Mouse (Mus musculus): Measurements from ENCODE around the gene Olfr694.
"Not testable (repeated sequence)": the region's sequence is repeated elsewhere in the genome, so short reads cannot be mapped to it uniquely, and the experiment has no call there.

The Olfr694 gene

DNA sequence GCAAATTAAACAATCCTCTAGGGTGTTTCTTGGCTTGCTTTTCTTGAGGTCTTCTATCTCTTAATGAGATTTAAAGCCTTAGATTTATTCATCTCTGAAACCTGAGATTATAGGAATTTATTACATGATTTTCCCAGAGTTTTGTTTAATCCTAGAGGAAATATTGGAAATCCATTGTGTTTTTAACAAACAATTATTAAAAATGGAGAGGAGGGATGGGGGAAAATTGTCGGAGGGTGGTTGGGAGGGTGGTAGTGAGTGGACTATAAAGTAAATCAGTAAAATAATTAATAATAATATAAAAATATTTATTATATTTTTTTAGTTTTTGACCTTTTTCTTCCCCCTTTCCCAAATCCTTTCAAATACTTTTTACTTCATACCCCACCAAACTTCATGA lies at the start of gene Olfr694:
Gene Olfr694 (minus strand): TSS at position 101 of the 400 bp plus-strand sequence.
- no peak for DNase-seq (ENCODE audit: low spot score in 2 of 2)

DNA sequence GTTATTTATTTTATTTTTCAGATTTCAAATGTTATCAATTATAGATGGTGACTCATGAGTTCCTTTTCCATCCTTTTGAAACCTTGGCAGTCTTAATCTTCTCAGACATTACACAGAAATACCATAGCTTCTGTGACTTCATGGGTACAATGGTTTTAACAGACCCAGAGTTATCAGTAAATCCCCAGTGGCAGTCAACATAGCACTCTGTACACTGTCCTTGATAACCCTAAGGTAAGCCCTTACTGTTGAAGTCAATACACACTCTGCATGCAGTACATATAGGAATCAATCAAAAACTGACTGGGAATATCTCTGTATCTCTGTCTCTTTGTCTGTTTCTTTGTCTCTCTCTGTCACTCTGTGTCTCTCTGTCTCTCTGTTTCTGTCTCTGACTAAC lies 45.4 kb upstream of the Olfr694 start:
- DNase-seq (ENCODE audit: low spot score in 2 of 2): no peak

DNA sequence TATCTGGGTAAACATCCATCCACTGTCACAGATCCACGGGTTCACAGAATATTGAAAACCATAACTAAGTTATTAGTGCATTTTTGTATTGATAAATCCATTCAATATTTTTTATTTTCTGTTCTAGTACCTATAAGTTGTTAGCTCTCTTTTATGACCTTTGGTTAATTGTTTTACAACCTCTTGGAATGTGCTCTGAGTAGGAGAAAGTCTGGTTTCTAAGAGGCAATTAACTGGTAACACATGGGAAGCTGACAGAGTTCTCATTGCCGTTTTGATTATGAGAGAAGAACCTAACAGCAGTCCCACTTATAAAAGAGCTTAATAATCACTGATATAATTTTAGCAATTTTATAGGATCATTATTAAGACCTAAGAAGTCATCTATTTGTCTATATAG lies 42.1 kb upstream of the Olfr694 start:
- no peak for DNase-seq (ENCODE audit: low spot score in 2 of 2)

DNA sequence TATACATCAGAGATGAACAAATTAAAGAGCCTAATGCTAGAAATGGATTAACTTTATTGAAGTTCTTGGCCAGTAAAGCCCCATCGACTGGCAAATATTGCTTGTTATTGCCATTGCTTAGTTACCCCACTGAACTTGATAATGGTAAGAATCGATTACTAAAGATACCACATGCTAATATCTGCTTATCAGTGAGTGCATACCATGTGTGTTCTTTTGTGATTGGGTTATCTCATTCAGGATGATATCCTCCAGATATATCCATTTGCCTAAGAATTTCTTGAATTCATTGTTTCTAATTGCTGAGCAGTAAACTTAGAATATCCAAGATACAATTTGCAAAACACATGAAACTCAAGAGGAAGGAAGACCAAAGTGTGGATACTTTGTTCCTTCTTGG lies 34.0 kb upstream of the Olfr694 start:
- DNase-seq (ENCODE audit: low spot score in 2 of 2): not testable (repeated sequence)

DNA sequence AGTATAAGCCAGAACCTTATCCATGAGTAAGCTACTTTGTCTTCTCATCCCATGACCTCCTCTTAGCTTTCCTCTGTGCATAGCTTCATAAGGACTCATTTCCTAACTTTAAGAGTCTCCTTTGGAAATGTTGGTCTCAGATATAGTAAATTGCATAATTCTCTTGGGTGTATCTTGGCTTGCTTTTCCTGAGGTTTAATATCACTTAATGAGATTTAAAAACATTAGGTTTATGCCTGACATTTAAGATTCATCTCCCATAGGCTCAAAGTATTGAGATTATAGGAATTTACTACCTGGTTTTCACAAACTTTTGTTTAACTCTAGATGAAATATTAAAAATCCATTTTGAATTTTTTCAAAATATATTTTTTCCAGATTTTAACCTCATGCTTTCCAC lies 24.7 kb upstream of the Olfr694 start, which contains the start of gene Olfr695:
Gene Olfr695 (minus strand): TSS at position 101 of the 400 bp plus-strand sequence.
- no peak for DNase-seq (ENCODE audit: low spot score in 2 of 2)

DNA sequence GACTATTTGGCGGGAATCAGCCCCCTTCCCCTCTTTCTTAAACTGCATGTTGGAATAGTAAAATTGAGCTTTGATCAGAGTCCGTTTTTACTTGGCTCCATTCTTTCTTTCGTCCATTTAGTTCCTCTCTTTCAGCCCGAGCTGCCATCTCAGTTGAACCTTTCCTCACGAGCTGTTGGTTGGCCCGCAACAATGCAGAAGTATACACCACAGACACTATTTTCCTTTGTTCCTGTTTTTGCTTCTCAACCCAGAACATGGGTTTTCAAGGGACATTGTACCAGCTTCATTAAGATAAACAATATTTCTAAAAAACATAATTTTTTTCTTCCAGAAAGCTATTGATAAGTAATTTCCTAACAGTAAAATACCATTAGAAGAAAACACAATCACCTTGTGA lies 19.8 kb upstream of the Olfr694 start:
- no peak for DNase-seq (ENCODE audit: low spot score in 2 of 2)

DNA sequence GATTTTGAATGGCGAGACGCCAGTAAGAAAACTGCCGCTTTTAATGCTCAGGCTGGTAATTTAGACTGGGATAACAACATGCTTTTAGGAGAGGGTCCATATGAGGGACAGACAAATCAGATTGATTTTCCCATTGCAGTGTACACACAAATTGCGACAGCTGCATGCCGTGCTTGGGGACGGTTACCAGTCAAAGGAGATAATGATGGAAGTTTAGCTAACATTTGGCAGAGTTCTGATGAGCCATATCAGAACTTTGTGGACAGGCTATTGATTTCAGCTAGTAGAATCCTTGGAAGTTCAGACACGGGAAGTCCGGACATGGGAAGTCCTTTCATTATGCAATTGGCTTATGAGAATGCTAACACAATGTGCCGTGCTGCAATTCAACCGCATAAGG lies 16.1 kb upstream of the Olfr694 start:
- DNase-seq (ENCODE audit: low spot score in 2 of 2): not testable (repeated sequence)

DNA sequence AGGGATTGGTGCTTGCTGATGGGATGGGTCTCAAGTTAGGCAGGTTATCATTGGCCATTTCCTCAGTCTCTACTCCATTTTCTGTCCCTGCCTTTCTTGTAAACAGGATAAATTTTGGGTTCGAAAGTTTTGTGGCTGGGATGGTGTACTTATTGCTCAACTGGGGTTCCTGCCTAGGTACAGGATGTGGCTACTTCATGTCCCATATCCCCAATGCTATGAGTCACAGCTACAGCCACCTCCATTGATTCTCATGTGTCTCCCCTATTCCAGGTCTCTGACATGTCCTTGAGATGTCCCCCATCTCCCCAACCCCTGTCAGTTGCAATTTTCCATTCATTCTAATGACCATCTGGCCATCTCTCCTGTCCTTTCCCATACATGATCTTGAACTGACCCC lies 5.3 kb upstream of the Olfr694 start:
- no peak for DNase-seq (ENCODE audit: low spot score in 2 of 2)

DNA sequence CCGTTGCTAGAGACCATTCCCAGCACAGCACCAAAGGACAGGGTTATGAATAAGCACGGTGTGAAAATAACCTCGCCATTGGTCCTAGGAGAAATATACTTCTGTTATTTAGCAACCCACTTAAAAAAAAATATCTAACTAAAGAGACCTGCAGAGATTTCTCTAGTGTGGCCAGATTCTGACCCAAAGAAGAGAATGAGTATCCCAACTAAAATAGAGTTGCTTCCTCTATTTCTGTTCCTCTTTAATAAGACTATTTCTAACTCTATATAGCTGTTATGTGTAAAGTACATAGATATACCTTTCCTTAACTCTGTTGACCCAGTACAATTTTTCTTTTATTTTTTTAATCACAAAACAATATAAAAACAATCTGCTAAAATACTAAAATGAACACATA lies 1.4 kb upstream of the Olfr694 start:
- DNase-seq (ENCODE audit: low spot score in 2 of 2): no peak

DNA sequence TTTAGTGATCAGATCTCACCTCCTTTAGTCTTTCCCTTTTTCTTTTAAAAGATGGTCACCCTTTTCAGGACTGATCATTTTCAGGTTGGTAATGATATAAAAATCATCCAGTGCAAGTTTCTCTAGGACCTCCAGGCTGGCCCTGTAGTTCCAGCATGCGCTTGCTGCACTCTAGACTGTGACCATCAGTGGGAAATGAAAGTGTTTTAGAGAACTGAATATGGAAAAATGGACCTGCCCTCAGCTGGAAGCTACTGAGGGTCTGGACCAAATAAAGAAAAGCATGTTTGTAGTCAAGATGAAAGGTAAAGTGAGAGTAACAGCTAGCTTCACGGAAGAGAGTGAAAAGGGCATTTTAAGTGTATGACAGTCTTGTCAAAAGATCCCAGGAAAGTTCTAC lies 6.2 kb downstream of the Olfr694 start:
- DNase-seq (ENCODE audit: low spot score in 2 of 2): no peak

DNA sequence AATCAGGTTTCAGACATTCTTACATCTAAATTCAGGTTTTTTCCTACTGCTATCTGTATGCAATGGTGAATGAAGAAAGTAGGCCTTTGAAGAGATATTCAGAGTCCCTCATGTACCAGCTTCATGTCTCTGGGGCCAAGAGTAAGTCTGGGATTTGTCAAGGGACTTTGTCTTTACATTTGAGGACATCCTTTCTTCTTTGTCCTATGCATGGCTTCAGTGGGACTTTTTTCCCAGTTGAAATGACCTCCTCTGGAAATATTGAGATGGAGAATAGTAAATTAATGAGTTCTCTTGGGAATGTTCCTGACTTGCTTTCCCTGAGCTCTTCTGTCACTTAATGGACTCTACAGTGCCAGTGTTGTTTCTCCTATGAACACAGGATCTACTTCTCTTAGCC lies 11.1 kb downstream of the Olfr694 start, which contains the start of gene Olfr693:
Gene Olfr693 (minus strand): TSS at position 101 of the 400 bp plus-strand sequence.
- no peak for DNase-seq (ENCODE audit: low spot score in 2 of 2)

DNA sequence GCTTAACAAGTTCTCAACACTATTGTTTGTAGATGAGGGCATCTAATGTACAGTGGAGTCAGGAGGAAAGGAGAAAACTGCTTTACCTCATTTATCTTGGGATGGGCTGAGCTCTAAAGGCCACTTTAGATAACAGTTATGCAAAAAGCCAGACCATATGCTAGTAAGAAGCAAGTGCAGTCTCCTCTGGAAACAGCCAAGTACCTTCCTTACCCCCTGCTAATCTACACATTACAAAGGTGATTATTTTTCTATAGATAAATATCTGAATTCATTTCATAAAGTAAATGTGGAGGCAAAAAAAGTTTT lies 39.3 kb downstream of the Olfr694 start:
- no peak for DNase-seq (ENCODE audit: low spot score in 2 of 2)

DNA sequence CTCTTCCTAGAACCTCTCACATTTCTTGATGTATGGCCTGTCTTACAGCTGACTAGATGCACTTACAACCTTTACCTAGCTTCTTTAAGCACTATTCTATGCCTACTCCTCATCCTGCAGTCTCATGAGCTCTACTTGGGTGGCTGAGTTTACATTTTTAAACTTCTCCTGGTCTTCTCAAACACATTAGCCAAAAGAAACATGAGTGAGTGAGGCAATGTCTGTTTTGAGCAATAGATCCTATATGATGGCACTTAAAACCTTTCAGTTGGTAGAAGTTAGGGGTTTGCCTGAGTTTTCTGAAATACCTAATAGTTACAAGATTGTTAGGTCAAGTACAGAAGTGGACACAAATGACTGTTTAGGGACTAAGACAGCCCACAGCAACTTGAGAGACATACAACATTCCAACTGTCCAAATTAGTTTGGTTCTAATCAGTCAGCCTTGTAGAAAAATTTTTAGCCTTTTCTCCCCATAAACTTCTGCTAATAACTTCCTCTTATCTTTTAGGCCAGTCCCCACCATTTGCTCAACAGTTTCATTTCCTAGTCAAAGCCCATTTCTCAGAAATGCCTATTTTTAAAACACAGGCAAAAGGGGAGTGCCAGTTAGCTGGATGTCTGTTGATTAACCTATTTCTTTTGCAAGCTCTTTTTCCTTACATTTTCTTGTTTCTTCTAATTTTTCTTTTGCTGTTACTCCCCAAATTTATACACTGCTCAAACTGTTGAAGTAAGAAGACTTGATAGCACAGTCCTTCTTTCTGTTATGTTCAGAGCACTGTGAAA lies 39.9 kb downstream of the Olfr694 start:
- DNase-seq (ENCODE audit: low spot score in 2 of 2): no peak

DNA sequence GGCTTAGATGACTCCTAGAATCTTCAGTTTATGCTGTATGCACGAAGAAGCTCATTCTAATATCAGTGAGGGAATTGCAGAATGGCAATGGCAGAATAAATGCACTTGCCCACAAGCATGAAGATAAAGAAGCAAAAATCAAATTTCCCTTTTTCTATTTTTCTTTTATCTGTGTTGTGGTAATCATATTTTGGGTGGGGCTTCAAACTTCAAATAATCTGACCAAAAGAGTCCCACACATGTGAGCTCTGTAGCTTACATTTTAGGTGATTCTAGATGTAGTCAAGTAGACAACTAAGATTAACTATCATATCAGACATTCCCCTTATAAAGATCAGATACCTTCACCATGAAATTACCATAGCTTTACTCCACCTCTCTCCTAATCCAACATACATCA lies 41.8 kb downstream of the Olfr694 start:
- no peak for DNase-seq (ENCODE audit: low spot score in 2 of 2)

DNA sequence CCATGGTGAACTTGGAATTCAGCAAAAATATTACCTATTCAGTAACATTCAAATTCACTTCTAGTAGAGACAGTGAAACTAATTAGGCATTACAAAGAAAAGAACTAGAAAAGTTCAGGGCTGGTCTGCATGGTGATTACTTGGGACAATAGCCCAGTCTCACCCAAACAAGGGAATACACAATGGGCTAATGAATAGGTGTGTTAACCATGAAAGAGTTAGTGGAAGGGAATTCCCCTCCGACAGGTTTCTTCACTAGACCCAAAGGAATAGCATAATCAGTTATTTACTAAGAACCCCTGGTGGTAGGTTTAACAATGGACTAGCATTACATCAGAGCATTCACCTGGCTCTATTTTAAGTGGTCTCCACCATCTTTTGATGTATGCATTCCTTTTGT lies 46.4 kb downstream of the Olfr694 start:
- no peak for DNase-seq (ENCODE audit: low spot score in 2 of 2)

DNA sequence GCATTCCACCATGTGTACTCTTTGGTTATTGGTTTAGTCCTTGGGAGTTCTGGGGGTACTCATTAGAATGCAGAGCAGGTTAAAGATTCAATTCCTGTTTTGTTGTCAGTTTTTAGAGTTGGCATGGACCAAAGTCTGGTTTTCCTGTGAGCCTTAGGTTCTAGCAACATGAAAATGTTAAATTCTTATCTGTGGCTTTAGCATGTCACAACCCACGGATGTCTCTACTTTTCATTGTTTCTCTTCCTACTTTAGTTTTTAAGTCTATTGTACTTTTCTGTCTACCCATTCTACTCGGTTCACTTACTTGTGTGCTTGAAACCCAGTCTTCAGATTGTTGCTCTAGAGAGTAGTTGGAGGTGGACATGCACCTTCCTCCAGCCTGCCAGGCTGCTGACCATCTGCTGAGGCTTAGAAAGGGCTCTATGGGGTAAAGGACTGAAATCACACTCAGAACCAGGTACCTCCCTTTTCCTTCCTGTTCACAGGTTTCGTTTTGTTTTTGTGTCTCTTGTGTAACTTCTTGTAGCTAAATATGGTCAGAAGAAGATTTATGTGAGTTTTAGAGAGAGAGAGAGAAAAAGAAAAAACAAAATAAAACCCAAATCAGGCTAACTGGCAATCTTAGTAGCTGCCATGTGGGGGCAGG lies 47.3 kb downstream of the Olfr694 start:
- no peak for DNase-seq (ENCODE audit: low spot score in 2 of 2)

DNA sequence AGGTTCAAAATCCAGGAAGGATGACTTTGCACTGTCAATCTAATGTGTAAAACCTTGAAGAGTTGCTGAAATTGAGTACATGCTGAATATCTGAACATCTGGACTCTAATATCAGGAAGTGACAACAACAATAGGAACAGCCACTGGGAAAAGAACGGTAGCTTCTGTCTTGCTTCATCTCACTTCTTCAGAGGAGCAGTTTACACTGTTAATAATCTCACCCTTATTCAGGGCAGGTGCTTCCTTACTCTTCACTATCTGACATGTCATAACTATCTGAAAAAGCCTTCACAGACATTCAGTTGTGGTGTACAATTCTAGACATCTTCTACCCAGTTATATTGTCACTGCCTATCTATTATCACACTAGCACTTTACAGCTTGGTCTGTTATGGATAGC lies 50.8 kb downstream of the Olfr694 start:
- DNase-seq (ENCODE audit: low spot score in 2 of 2): no peak

DNA sequence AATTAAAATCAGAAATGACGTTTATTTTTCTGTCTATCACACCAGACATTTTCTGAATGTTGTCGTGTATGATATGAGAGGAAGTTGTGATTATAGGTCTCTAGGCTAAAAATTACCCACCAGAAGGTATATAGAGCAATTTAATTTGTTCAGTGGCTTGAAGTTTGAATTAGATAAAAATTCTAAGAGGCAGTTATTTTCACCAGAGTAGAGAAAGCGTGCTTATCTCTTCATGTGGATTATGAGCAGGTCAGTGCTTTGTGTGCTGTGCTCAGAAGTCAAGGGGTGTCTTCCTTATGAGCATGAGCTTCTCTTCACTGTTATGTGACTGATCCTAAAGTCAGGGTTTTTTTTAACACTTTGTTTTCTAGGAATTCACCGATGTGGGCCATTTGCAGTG lies 56.1 kb downstream of the Olfr694 start:
- DNase-seq (ENCODE audit: low spot score in 2 of 2): no peak
